ENCODE assay signal across 15 mouse cellular contexts in genomic region chr8:72659967-72660366, GRCm38 (mm10). TPM values are rescaled to one million over a fixed set of nuclear protein-coding genes. Genes with fewer than 3 reads are reported as not detected.
DNase-seq lines count a peak whose midpoint lies in the region; ATAC-seq and TF ChIP-seq lines count a peak whose summit lies in the region.
"Had no signal": no experiment of that assay in that cellular context is flagged by ENCODE, and none has a peak within 500 bp of the region (broad histone marks: within the 10 kb centered on the region; RNA-seq: fewer than 3 reads in every experiment).

No protein-coding gene starts in this region.

- no peak overlapping the region for H3K4me2 ChIP-seq in stomach, postnatal 0 days (replicated peaks; ENCODE audit: low read depth)
- H3K4me2 ChIP-seq: stomach, embryonic 15.5 days had no signal

- TF ChIP-seq POLR2A in kidney, adult 2 months (IDR thresholded peaks at IDR 0.05; ENCODE audit: low read depth, low read length) = no peak

- no peak overlapping the region for H3K9ac ChIP-seq in stomach, postnatal 0 days (ENCODE audit: low read length)
- H3K9ac ChIP-seq: stomach, embryonic 15.5 days had no signal

- H3K27ac ChIP-seq in kidney, adult 2 months (ENCODE audit: insufficient read depth, low read depth, low read length) = no peak overlapping the region
- H3K27ac ChIP-seq in stomach, postnatal 0 days (replicated peaks) = no peak overlapping the region
- H3K27ac ChIP-seq in heart, embryonic 10.5 days = no peak overlapping the region
- H3K27ac ChIP-seq: stomach, embryonic 15.5 days had no signal

- H3K36me3 ChIP-seq in kidney, adult 2 months (ENCODE audit: control insufficient read depth, insufficient read depth, low read length) = no peaks in the 10 kb centered on the region
- no peaks in the 10 kb centered on the region for H3K36me3 ChIP-seq in stomach, postnatal 0 days (ENCODE audit: control insufficient read depth, insufficient read depth, low read length)
- H3K36me3 ChIP-seq in heart, embryonic 10.5 days = no peaks in the 10 kb centered on the region
- H3K36me3 ChIP-seq: stomach, embryonic 15.5 days had no signal

- DNase-seq in kidney, adult 2 months = no peak
- DNase-seq in kidney, adult 11 months = no peak
- peak; percentile 48 for DNase-seq in thymus, postnatal 4 days
- DNase-seq in thymus, adult 18-20 months = no peak
- DNase-seq in R1 (ENCODE audit: low read depth, low spot score) = peak; percentile 81
- no peak for DNase-seq in stomach, postnatal 0 days (ENCODE audit: low spot score)
- DNase-seq in heart, embryonic 10.5 days (ENCODE audit: low spot score) = no peak
- no peak for DNase-seq in heart, postnatal 4 days
- DNase-seq: adrenal gland, postnatal 10 days; kidney, adult 9 months; left cerebral cortex, postnatal 4 days; lung, adult 18-20 months; right cerebral cortex, postnatal 25 days had no signal

- WGBS in kidney, adult 2 months = 77% methylated on average over 2 of the region's 2 CpGs
- 83% methylated on average over 2 of the region's 2 CpGs for WGBS in stomach, postnatal 0 days
- 74% methylated on average over 2 of the region's 2 CpGs for WGBS in heart, embryonic 10.5 days

- TF ChIP-seq EP300 in stomach, postnatal 0 days (optimal IDR thresholded peaks at IDR 0.05) = no peak

- no peaks in the 10 kb centered on the region for H3K4me1 ChIP-seq in kidney, adult 2 months (ENCODE audit: control insufficient read depth, insufficient read depth, low read length)
- peaks cover 3% of the 10 kb centered on the region; the same call in 1 of the 2 replicates for H3K4me1 ChIP-seq in stomach, postnatal 0 days (replicated peaks; ENCODE audit: control insufficient read depth, insufficient read depth)
- H3K4me1 ChIP-seq in heart, embryonic 10.5 days = peaks cover 7% of the 10 kb centered on the region

- no peak overlapping the region for H3K4me3 ChIP-seq in kidney, adult 2 months (ENCODE audit: insufficient read depth, low read depth, low read length)
- H3K4me3 ChIP-seq in stomach, postnatal 0 days (ENCODE audit: low read depth, low read length) = no peak overlapping the region
- no peak overlapping the region for H3K4me3 ChIP-seq in heart, embryonic 10.5 days
- H3K4me3 ChIP-seq: stomach, embryonic 15.5 days had no signal

- no peaks in the 10 kb centered on the region for H3K9me3 ChIP-seq in stomach, postnatal 0 days (ENCODE audit: control insufficient read depth, low read length)
- H3K9me3 ChIP-seq in heart, embryonic 10.5 days = no peaks in the 10 kb centered on the region
- H3K9me3 ChIP-seq: stomach, embryonic 15.5 days had no signal

- no peak for ATAC-seq in stomach, postnatal 0 days (ENCODE audit: low FRiP score, low TSS enrichment)

- 0 out of 2 replicates have a peak, but pooled peaks have one; percentile 14 for TF ChIP-seq CTCF in kidney, adult 2 months (conservative IDR thresholded peaks at IDR 0.05; ENCODE audit: insufficient read depth, insufficient read length, low read depth, low read length)
- TF ChIP-seq CTCF in stomach, postnatal 0 days (IDR thresholded peaks at IDR 0.05; ENCODE audit: low read depth) = peak; percentile 39

- no peaks in the 10 kb centered on the region for H3K27me3 ChIP-seq in kidney, adult 2 months (replicated peaks; ENCODE audit: control insufficient read depth, insufficient read depth, low read length)
- no peaks in the 10 kb centered on the region for H3K27me3 ChIP-seq in stomach, postnatal 0 days (ENCODE audit: control insufficient read depth, insufficient read depth, low read length)
- H3K27me3 ChIP-seq in heart, embryonic 10.5 days (ENCODE audit: insufficient read depth, poor library complexity, severe bottlenecking) = no peaks in the 10 kb centered on the region
- H3K27me3 ChIP-seq: Patski; stomach, embryonic 15.5 days had no signal

RNA-seq across cellular contexts. Expression of gene Nwd1, which starts 13.5 kb away (rescaled TPM):
- 0.03 and 0.08 TPM in 2 replicates for polyA plus RNA-seq in kidney, adult 2 months (2012; rRNA removed)
- polyA plus RNA-seq in stomach, postnatal 0 days (2015; fragmentation: Nextera tagmentation; extraction: Ambion mirVana) = 0.02 and 0.15 TPM in 2 replicates
- polyA plus RNA-seq in heart, embryonic 10.5 days (2016; fragmentation: Nextera tagmentation; extraction: Ambion mirVana) = 0.01 and 0.04 TPM in 2 replicates
- total RNA-seq in heart, postnatal 4 days (2021) = 1 to 10 TPM; 2.1 to 2.4 TPM

Comparison
In these comparisons a context has a peak if more than half of its experiments do, and no peak if none do; other contexts are left out.
1. DNase-seq: peak in thymus, postnatal 4 days (single experiment) and R1 (single experiment); none in kidney, adult 2 months (single experiment), kidney, adult 11 months (single experiment), thymus, adult 18-20 months (0 of 2), stomach, postnatal 0 days (single experiment), heart, embryonic 10.5 days (single experiment) and heart, postnatal 4 days (single experiment).